Comparison of ENCODE assay signal across 9 mouse cellular contexts in the genomic region with DNA sequence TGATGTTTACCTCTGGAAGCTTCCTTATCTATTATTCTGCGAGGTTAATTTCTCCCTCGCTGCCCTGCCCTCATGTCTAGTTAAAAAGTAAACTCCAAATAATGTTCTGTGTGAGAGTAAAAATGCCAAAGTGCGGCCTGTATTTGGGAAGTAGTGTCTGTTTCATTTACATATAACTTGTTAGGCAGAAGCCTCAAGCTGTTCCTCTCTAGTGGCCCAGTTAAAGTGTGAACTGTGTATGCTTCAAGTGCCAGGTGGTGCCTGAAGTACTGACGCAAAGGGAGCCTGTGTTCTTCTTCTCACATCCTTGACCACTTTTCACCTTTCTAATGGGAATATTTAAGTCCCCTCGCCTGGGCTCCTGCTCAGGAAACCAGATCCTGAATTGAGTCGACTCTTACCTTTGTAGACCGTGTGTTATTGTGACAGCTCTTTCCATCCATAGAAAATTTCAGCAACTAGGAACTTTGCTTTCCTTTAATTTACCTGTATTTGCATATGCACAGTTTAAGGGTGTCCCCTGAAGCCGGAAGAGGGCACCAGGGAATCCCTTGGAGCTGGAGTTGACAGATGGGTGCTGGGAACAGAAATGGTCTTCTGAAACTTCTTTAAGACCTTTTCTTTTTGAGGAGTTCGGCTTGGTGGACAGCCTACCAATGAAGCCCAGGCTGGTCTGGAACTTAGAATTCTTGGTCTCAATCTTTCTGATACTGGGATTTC. TPM values are rescaled to one million over a fixed set of nuclear protein-coding genes. Genes with fewer than 3 reads are reported as not detected.
A peak's percentile ranks its signal among the peaks of the same experiment; 100 is the strongest.
DNase-seq lines count a peak whose midpoint lies in the region; ATAC-seq lines count a peak whose summit lies in the region.
"Had no signal": no experiment of that assay in that cellular context is flagged by ENCODE, and none has a peak within 500 bp of the region (broad histone marks: within the 10 kb centered on the region; RNA-seq: fewer than 3 reads in every experiment).

No protein-coding gene starts in this region.

- peaks cover 19% of the 10 kb centered on the region for H3K4me1 ChIP-seq in hindbrain, embryonic 12.5 days
- peaks cover 22% of the 10 kb centered on the region for H3K4me1 ChIP-seq in liver, embryonic 11.5 days (replicated peaks; ENCODE audit: control insufficient read depth, insufficient read depth, low read length)

- peak overlapping the region; percentile 69 for H3K4me2 ChIP-seq in hindbrain, embryonic 12.5 days (replicated peaks)
- peak overlapping the region; percentile 78 for H3K4me2 ChIP-seq in liver, embryonic 11.5 days

- peak overlapping the region; percentile 79 for H3K4me3 ChIP-seq in hindbrain, embryonic 12.5 days
- peak overlapping the region; percentile 81 for H3K4me3 ChIP-seq in liver, embryonic 11.5 days (ENCODE audit: low read depth, low read length)

- H3K27ac ChIP-seq in hindbrain, embryonic 12.5 days, result no peak overlapping the region
- H3K27ac ChIP-seq in liver, embryonic 11.5 days (ENCODE audit: low read depth, low read length), result peak overlapping the region; percentile 59; the same call in 1 of the 2 replicates

- 38% methylated on average over 9 of the region's 9 CpGs for WGBS in hindbrain, embryonic 12.5 days
- 33% methylated on average over 9 of the region's 9 CpGs for WGBS in liver, embryonic 11.5 days

- H3K9me3 ChIP-seq in hindbrain, embryonic 12.5 days (replicated peaks), result no peaks in the 10 kb centered on the region
- no peaks in the 10 kb centered on the region for H3K9me3 ChIP-seq in liver, embryonic 11.5 days (ENCODE audit: control insufficient read depth, low read length)

- no peak for ATAC-seq in hindbrain, embryonic 12.5 days (ENCODE audit: low FRiP score)
- ATAC-seq in liver, embryonic 11.5 days (replicated peaks; ENCODE audit: low FRiP score), result no peak

- H3K36me3 ChIP-seq in hindbrain, embryonic 12.5 days, result peaks cover 9% of the 10 kb centered on the region; the same call in 1 of the 2 replicates
- no peaks in the 10 kb centered on the region; the same call in 1 of the 2 replicates for H3K36me3 ChIP-seq in liver, embryonic 11.5 days (ENCODE audit: control insufficient read depth, insufficient read depth, low read length)
- no peaks in the 10 kb centered on the region for H3K36me3 ChIP-seq in splenic B cell, adult 2 months (ENCODE audit: control insufficient read depth, insufficient read depth, low read length, poor library complexity, severe bottlenecking)

- peak overlapping the region; percentile 84 for H3K9ac ChIP-seq in hindbrain, embryonic 12.5 days
- peak overlapping the region; percentile 75 for H3K9ac ChIP-seq in liver, embryonic 11.5 days (ENCODE audit: low read depth, low read length)

- no peaks in the 10 kb centered on the region for H3K27me3 ChIP-seq in hindbrain, embryonic 12.5 days
- no peaks in the 10 kb centered on the region for H3K27me3 ChIP-seq in liver, embryonic 11.5 days (replicated peaks; ENCODE audit: control insufficient read depth, insufficient read depth, low read length)
- H3K27me3 ChIP-seq in splenic B cell, adult 2 months (ENCODE audit: control insufficient read depth, insufficient read depth, low read length, poor library complexity, severe bottlenecking), result no peaks in the 10 kb centered on the region
- H3K27me3 ChIP-seq: Patski had no signal

- DNase-seq in frontal cortex, postnatal 36 days (ENCODE audit: low spot score in 2 of 2), result peak; percentile 6 to 34
- DNase-seq in frontal cortex, postnatal 14 days (ENCODE audit: low spot score in 2 of 2), result no peak
- peak; percentile 16 for DNase-seq in thymus, postnatal 14 days
- DNase-seq in thymus, adult 18-20 months, result no peak
- DNase-seq in liver, embryonic 11.5 days (ENCODE audit: low spot score), result no peak
- peak; percentile 72 for DNase-seq in splenic B cell, adult 2 months (ENCODE audit: low read depth, low spot score)
- no peak for DNase-seq in ovary, postnatal 14 days (ENCODE audit: low spot score)

RNA-seq across cellular contexts. Expression of gene Pi4ka, which starts 0.6 kb away (rescaled TPM):
- polyA plus RNA-seq in hindbrain, embryonic 12.5 days (2016; fragmentation: Nextera tagmentation; extraction: Ambion mirVana), result 64.8 and 72.8 TPM in 2 replicates
- polyA plus RNA-seq in liver, embryonic 11.5 days (2014; fragmentation: Nextera tagmentation; extraction: Ambion mirVana), result 29.7 and 30.4 TPM in 2 replicates

RNA-seq across cellular contexts. Expression of gene Snap29, which starts 0.9 kb away (rescaled TPM):
- 19.8 and 20.4 TPM in 2 replicates for polyA plus RNA-seq in hindbrain, embryonic 12.5 days (2016; fragmentation: Nextera tagmentation; extraction: Ambion mirVana)
- 7.2 and 8.7 TPM in 2 replicates for polyA plus RNA-seq in liver, embryonic 11.5 days (2014; fragmentation: Nextera tagmentation; extraction: Ambion mirVana)

RNA-seq across cellular contexts. Expression of gene Crkl, which starts 45.1 kb away (rescaled TPM):
- polyA plus RNA-seq in hindbrain, embryonic 12.5 days (2016; fragmentation: Nextera tagmentation; extraction: Ambion mirVana), result 87.1 and 98.9 TPM in 2 replicates
- polyA plus RNA-seq in liver, embryonic 11.5 days (2014; fragmentation: Nextera tagmentation; extraction: Ambion mirVana), result 45.6 and 46.2 TPM in 2 replicates

Comparison
In these comparisons a context has a peak if more than half of its experiments do, and no peak if none do; other contexts are left out.
1. DNase-seq: peak in frontal cortex, postnatal 36 days (2 of 2), thymus, postnatal 14 days (single experiment) and splenic B cell, adult 2 months (single experiment); none in frontal cortex, postnatal 14 days (0 of 2), thymus, adult 18-20 months (0 of 2), liver, embryonic 11.5 days (single experiment) and ovary, postnatal 14 days (single experiment).